ENCODE assay signal across 15 mouse cellular contexts in genomic region chr9:62380351-62380750, GRCm38 (mm10). TPM values are rescaled to one million over a fixed set of nuclear protein-coding genes. Genes with fewer than 3 reads are reported as not detected.
DNase-seq lines count a peak whose midpoint lies in the region; ATAC-seq lines count a peak whose summit lies in the region.
"Had no signal": no experiment of that assay in that cellular context is flagged by ENCODE, and none has a peak within 500 bp of the region (broad histone marks: within the 10 kb centered on the region; RNA-seq: fewer than 3 reads in every experiment).

No protein-coding gene starts in this region.

- H3K9ac ChIP-seq in heart, embryonic 14.5 days (ENCODE audit: low read length) = 0 out of 2 replicates have a peak overlapping the region, but pooled peaks have one; percentile 19
- H3K9ac ChIP-seq in kidney, embryonic 16.5 days (replicated peaks; ENCODE audit: low read length) = no peak overlapping the region
- no peak overlapping the region for H3K9ac ChIP-seq in liver, embryonic 11.5 days (ENCODE audit: low read depth, low read length)
- H3K9ac ChIP-seq: embryonic facial prominence, embryonic 15.5 days; intestine, embryonic 15.5 days; limb, embryonic 15.5 days; midbrain, embryonic 15.5 days had no signal

- H3K4me2 ChIP-seq in heart, embryonic 14.5 days (ENCODE audit: low read length) = no peak overlapping the region
- no peak overlapping the region for H3K4me2 ChIP-seq in kidney, embryonic 16.5 days (replicated peaks; ENCODE audit: low read depth, low read length)
- H3K4me2 ChIP-seq in liver, embryonic 11.5 days = no peak overlapping the region
- H3K4me2 ChIP-seq: embryonic facial prominence, embryonic 15.5 days; intestine, embryonic 15.5 days; limb, embryonic 15.5 days; midbrain, embryonic 15.5 days had no signal

- no peak overlapping the region for H3K4me3 ChIP-seq in heart, embryonic 14.5 days (ENCODE audit: control insufficient read depth in 1 of 2, insufficient read depth in 1 of 2, low read depth in 1 of 2, low read length in 2 of 2)
- H3K4me3 ChIP-seq in kidney, embryonic 16.5 days (ENCODE audit: low read length) = no peak overlapping the region
- H3K4me3 ChIP-seq in liver, embryonic 11.5 days (ENCODE audit: low read depth, low read length) = no peak overlapping the region
- H3K4me3 ChIP-seq: embryonic facial prominence, embryonic 15.5 days; forebrain, embryonic 10.5 days; intestine, embryonic 15.5 days; limb, embryonic 15.5 days; midbrain, embryonic 15.5 days; myocyte had no signal

- H3K36me3 ChIP-seq in heart, embryonic 14.5 days (ENCODE audit: control insufficient read depth, insufficient read depth, low read length) = peaks cover 53% of the 10 kb centered on the region
- H3K36me3 ChIP-seq in kidney, embryonic 16.5 days (ENCODE audit: insufficient read depth, low read length) = peaks cover 42% of the 10 kb centered on the region
- peaks cover 26% of the 10 kb centered on the region for H3K36me3 ChIP-seq in liver, embryonic 11.5 days (ENCODE audit: control insufficient read depth, insufficient read depth, low read length)

- H3K27me3 ChIP-seq in heart, embryonic 14.5 days (ENCODE audit: control insufficient read depth, insufficient read depth, low read length) = no peaks in the 10 kb centered on the region
- H3K27me3 ChIP-seq in kidney, embryonic 16.5 days (ENCODE audit: insufficient read depth, low read length) = no peaks in the 10 kb centered on the region
- no peaks in the 10 kb centered on the region for H3K27me3 ChIP-seq in liver, embryonic 11.5 days (replicated peaks; ENCODE audit: control insufficient read depth, insufficient read depth, low read length)
- H3K27me3 ChIP-seq: embryonic facial prominence, embryonic 15.5 days; intestine, embryonic 15.5 days; limb, embryonic 15.5 days; midbrain, embryonic 15.5 days had no signal

- intact Hi-C loops in heart, postnatal 36 days (cut with DNase I) = loop anchor here (2.0 kb wide), 1 partner anchor 34 kb away; no protein-coding TSS in a partner anchor

- no peaks in the 10 kb centered on the region for H3K9me3 ChIP-seq in heart, embryonic 14.5 days (ENCODE audit: control insufficient read depth, low read length)
- no peaks in the 10 kb centered on the region for H3K9me3 ChIP-seq in kidney, embryonic 16.5 days (ENCODE audit: low read length)
- H3K9me3 ChIP-seq in liver, embryonic 11.5 days (ENCODE audit: control insufficient read depth, low read length) = no peaks in the 10 kb centered on the region
- H3K9me3 ChIP-seq: embryonic facial prominence, embryonic 15.5 days; forebrain, embryonic 10.5 days; intestine, embryonic 15.5 days; limb, embryonic 15.5 days; midbrain, embryonic 15.5 days had no signal

- WGBS in heart, embryonic 14.5 days = 65% methylated on average over 5 of the region's 5 CpGs
- 63% methylated on average over 5 of the region's 5 CpGs for WGBS in kidney, embryonic 16.5 days
- WGBS in liver, embryonic 11.5 days = 58% methylated on average over 5 of the region's 5 CpGs

- ATAC-seq in heart, embryonic 14.5 days (ENCODE audit: insufficient number of reproducible peaks, insufficient read depth, low FRiP score, low read depth) = no peak
- peak; percentile 15; the same call in 1 of the 2 replicates for ATAC-seq in kidney, embryonic 16.5 days (ENCODE audit: low FRiP score, low TSS enrichment)
- 0 out of 2 replicates have a peak, but pooled peaks have one; percentile 28 for ATAC-seq in liver, embryonic 11.5 days (replicated peaks; ENCODE audit: low FRiP score)
- ATAC-seq: midbrain, embryonic 15.5 days had no signal

- peaks cover 20 to 26% of the 10 kb centered on the region in 2 experiments for H3K4me1 ChIP-seq in heart, embryonic 14.5 days (ENCODE audit: control insufficient read depth in 2 of 2, insufficient read depth in 2 of 2, low read length in 2 of 2)
- no peaks in the 10 kb centered on the region for H3K4me1 ChIP-seq in kidney, embryonic 16.5 days (ENCODE audit: insufficient read depth, low read length)
- H3K4me1 ChIP-seq in liver, embryonic 11.5 days (replicated peaks; ENCODE audit: control insufficient read depth, insufficient read depth, low read length) = peaks cover 28% of the 10 kb centered on the region
- H3K4me1 ChIP-seq: limb, embryonic 15.5 days had no signal

- no peak for DNase-seq in heart, postnatal 36 days
- no peak for DNase-seq in kidney, adult 9 months
- DNase-seq in adipocyte (ENCODE audit: low spot score) = peak; percentile 49
- no peak for DNase-seq in liver, embryonic 11.5 days (ENCODE audit: low spot score)
- DNase-seq in cerebellum, adult 11-12 months = no peak
- DNase-seq: lung, postnatal 10 days; thymus, postnatal 25 days had no signal

- peak overlapping the region; percentile 1 to 76; a peak in 2 of 4 replicates for H3K27ac ChIP-seq in heart, embryonic 14.5 days (replicated peaks in 1 of 2; ENCODE audit: control insufficient read depth in 1 of 2, insufficient read depth in 1 of 2, low read depth in 2 of 2, low read length in 2 of 2)
- H3K27ac ChIP-seq in kidney, embryonic 16.5 days (ENCODE audit: low read length) = no peak overlapping the region; the same call in 1 of the 2 replicates
- 0 out of 2 replicates have a peak overlapping the region, but pooled peaks have one; percentile 26 for H3K27ac ChIP-seq in liver, embryonic 11.5 days (ENCODE audit: low read depth, low read length)
- H3K27ac ChIP-seq: embryonic facial prominence, embryonic 15.5 days; forebrain, embryonic 10.5 days; intestine, embryonic 15.5 days; limb, embryonic 15.5 days; midbrain, embryonic 15.5 days had no signal

RNA-seq across cellular contexts. Expression of gene Anp32a, which starts 39.3 kb away (rescaled TPM):
- 92.8 and 109 TPM in 2 replicates for polyA plus RNA-seq in heart, embryonic 14.5 days (2014; fragmentation: Nextera tagmentation; extraction: Ambion mirVana)
- total RNA-seq in heart, postnatal 36 days (2021) = 100 to 1,000 TPM; 206 to 209 TPM
- 196 and 238 TPM in 2 replicates for polyA plus RNA-seq in kidney, embryonic 16.5 days (2015; fragmentation: Nextera tagmentation; extraction: Ambion mirVana)
- polyA plus RNA-seq in liver, embryonic 11.5 days (2014; fragmentation: Nextera tagmentation; extraction: Ambion mirVana) = 107 and 112 TPM in 2 replicates
